Mouse (Mus musculus) megakaryocyte progenitor cell, adult 5-6 weeks (primary cell): ENCODE results near the gene Gdf5. TPM values are rescaled to one million over a fixed set of nuclear protein-coding genes. Genes with fewer than 3 reads are reported as not detected.
"Not testable (repeated sequence)": the region's sequence is repeated elsewhere in the genome, so short reads cannot be mapped to it uniquely, and the experiment has no call there.

Experiments
- ATAC-seq: replicated peaks from 2 replicates; pipeline ENCODE4 v1.8.0; 2016; ENCODE audit warnings: mild to moderate bottlenecking, moderate TSS enrichment, inconsistent platforms; ENCODE audit not compliant: poor library complexity
- total RNA-seq, 2 experiments: library from RNA; stranded (forward) in 1 of 2; stranded (reverse) in 1 of 2; fragments of 157-497, 149-512 nt in 1 of 2; fragments of 200-1000 nt in 1 of 2; gene quantifications; 2 replicates each; pipeline versions ENCODE4 v1.2.3 to v1.2.4; 2015 to 2017

The Gdf5 gene
- total RNA-seq, 2 experiments from 2014 or later = not detected

GRCm38 (mm10) chr2:155941697-155942442 lies 3.3 kb downstream of the Gdf5 start:
- no peak for ATAC-seq

GRCm38 (mm10) chr2:155940681-155941080 lies 4.5 kb downstream of the Gdf5 start, which contains the start of gene Gm15557:
Gene Gm15557 (plus strand): TSS chr2:155940728.
- no peak for ATAC-seq

- peak; percentile 66 for ATAC-seq
Observed at GRCm38 (mm10) chr2:155939897-155940529, 5.2 kb downstream of the Gdf5 start.

- peak; percentile 97 for ATAC-seq
Observed at GRCm38 (mm10) chr2:155929531-155930442, 15.4 kb downstream of the Gdf5 start, which contains the start of gene Uqcc1. Gene Uqcc1 (minus strand): TSS chr2:155930310.

GRCm38 (mm10) chr2:155928711-155929345 lies 16.3 kb downstream of the Gdf5 start:
- no peak for ATAC-seq

- not testable (repeated sequence) for ATAC-seq
Observed at GRCm38 (mm10) chr2:155925213-155925612, 20.0 kb downstream of the Gdf5 start.

- no peak for ATAC-seq
Observed at GRCm38 (mm10) chr2:155923143-155923542, 22.0 kb downstream of the Gdf5 start.

GRCm38 (mm10) chr2:155914684-155915083 lies 30.5 kb downstream of the Gdf5 start:
- 0 out of 2 replicates have a peak, but pooled peaks have one; percentile 37 for ATAC-seq

- ATAC-seq = no peak
Observed at GRCm38 (mm10) chr2:155903632-155904008, 41.5 kb downstream of the Gdf5 start.

GRCm38 (mm10) chr2:155902989-155903631 lies 42.1 kb downstream of the Gdf5 start:
- peak; percentile 74 for ATAC-seq

GRCm38 (mm10) chr2:155895046-155895735 lies 50.0 kb downstream of the Gdf5 start:
- no peak for ATAC-seq

- ATAC-seq = no peak
Observed at GRCm38 (mm10) chr2:155894307-155895045, 50.7 kb downstream of the Gdf5 start.

Other genes starting within 250 kb of the Gdf5 start
- gene Edem2, start 215.9 kb downstream of the Gdf5 start, total RNA-seq (2015) = 47.1 and 55.0 TPM in 2 replicates
- gene Edem2, start 215.9 kb downstream of the Gdf5 start, total RNA-seq (2017) = 58.2 and 70.9 TPM in 2 replicates
- gene Gm17581, start 209.5 kb downstream of the Gdf5 start, total RNA-seq (2015) = not detected in 2 replicates
- not detected in 2 replicates for gene Gm17581, start 209.5 kb downstream of the Gdf5 start, total RNA-seq (2017)
- 0.89 TPM in 1 of 2 replicates, not detected in the other for gene Procr, start 194.2 kb downstream of the Gdf5 start, total RNA-seq (2015)
- 3.1 and 6.1 TPM in 2 replicates for gene Procr, start 194.2 kb downstream of the Gdf5 start, total RNA-seq (2017)
- not detected in 2 replicates for gene Mmp24, start 170.0 kb downstream of the Gdf5 start, total RNA-seq (2015)
- under 0.01 TPM in 1 of 2 replicates, not detected in the other for gene Mmp24, start 170.0 kb downstream of the Gdf5 start, total RNA-seq (2017)
- gene BC029722, start 125.9 kb downstream of the Gdf5 start, total RNA-seq (2015) = 13.2 and 18.8 TPM in 2 replicates
- 13.2 and 14.8 TPM in 2 replicates for gene BC029722, start 125.9 kb downstream of the Gdf5 start, total RNA-seq (2017)
- gene Eif6, start 118.4 kb downstream of the Gdf5 start, total RNA-seq (2015) = 261 and 264 TPM in 2 replicates
- 58.5 and 84.7 TPM in 2 replicates for gene Eif6, start 118.4 kb downstream of the Gdf5 start, total RNA-seq (2017)
- not detected in 2 replicates for gene Fam83c, start 110.5 kb downstream of the Gdf5 start, total RNA-seq (2015)
- gene Fam83c, start 110.5 kb downstream of the Gdf5 start, total RNA-seq (2017) = not detected in 2 replicates
- 39.6 and 40.4 TPM in 2 replicates for gene Uqcc1, start 15.1 kb downstream of the Gdf5 start, total RNA-seq (2015)
- 51.5 and 55.1 TPM in 2 replicates for gene Uqcc1, start 15.1 kb downstream of the Gdf5 start, total RNA-seq (2017)
- not detected in 2 replicates for gene Gm15557, start 4.6 kb downstream of the Gdf5 start, total RNA-seq (2015)
- gene Gm15557, start 4.6 kb downstream of the Gdf5 start, total RNA-seq (2017) = not detected in 2 replicates
- 9.6 and 12.7 TPM in 2 replicates for gene Cep250, start 11.1 kb upstream of the Gdf5 start, total RNA-seq (2015)
- gene Cep250, start 11.1 kb upstream of the Gdf5 start, total RNA-seq (2017) = 30.7 and 44.6 TPM in 2 replicates
- 0.10 and 0.74 TPM in 2 replicates for gene 6430550D23Rik, start 62.6 kb upstream of the Gdf5 start, total RNA-seq (2015)
- 0.20 and 0.92 TPM in 2 replicates for gene 6430550D23Rik, start 62.6 kb upstream of the Gdf5 start, total RNA-seq (2017)
- 206 and 246 TPM in 2 replicates for gene Ergic3, start 62.7 kb upstream of the Gdf5 start, total RNA-seq (2015)
- gene Ergic3, start 62.7 kb upstream of the Gdf5 start, total RNA-seq (2017) = 65.3 and 76.8 TPM in 2 replicates
- not detected in 2 replicates for gene Fer1l4, start 107.6 kb upstream of the Gdf5 start, total RNA-seq (2015)
- not detected in 2 replicates for gene Fer1l4, start 107.6 kb upstream of the Gdf5 start, total RNA-seq (2017)
- 1.3 and 1.7 TPM in 2 replicates for gene Spag4, start 119.8 kb upstream of the Gdf5 start, total RNA-seq (2015)
- gene Spag4, start 119.8 kb upstream of the Gdf5 start, total RNA-seq (2017) = 2.6 and 3.3 TPM in 2 replicates
- 36.8 and 39.2 TPM in 2 replicates for gene Cpne1, start 166.6 kb upstream of the Gdf5 start, total RNA-seq (2015)
- gene Cpne1, start 166.6 kb upstream of the Gdf5 start, total RNA-seq (2017) = 22.1 and 26.1 TPM in 2 replicates
- gene Rbm12, start 166.6 kb upstream of the Gdf5 start, total RNA-seq (2015) = 34.4 and 44.8 TPM in 2 replicates
- gene Rbm12, start 166.6 kb upstream of the Gdf5 start, total RNA-seq (2017) = 33.6 and 59.0 TPM in 2 replicates
- gene Gm28036, start 181.7 kb upstream of the Gdf5 start, total RNA-seq (2015) = 1.6 and 6.4 TPM in 2 replicates
- 23.1 and 25.5 TPM in 2 replicates for gene Gm28036, start 181.7 kb upstream of the Gdf5 start, total RNA-seq (2017)
- 104 and 134 TPM in 2 replicates for gene Romo1, start 198.7 kb upstream of the Gdf5 start, total RNA-seq (2015)
- 13.2 and 27.2 TPM in 2 replicates for gene Romo1, start 198.7 kb upstream of the Gdf5 start, total RNA-seq (2017)
- gene Nfs1, start 198.8 kb upstream of the Gdf5 start, total RNA-seq (2015) = 54.3 and 71.4 TPM in 2 replicates
- 32.4 and 35.0 TPM in 2 replicates for gene Nfs1, start 198.8 kb upstream of the Gdf5 start, total RNA-seq (2017)
- 515 and 549 TPM in 2 replicates for gene Rbm39, start 234.9 kb upstream of the Gdf5 start, total RNA-seq (2015)
- gene Rbm39, start 234.9 kb upstream of the Gdf5 start, total RNA-seq (2017) = 502 and 605 TPM in 2 replicates